Mouse (Mus musculus): ENCODE measurements around the gene Rhof. TPM values are rescaled to one million over a fixed set of nuclear protein-coding genes. Genes with fewer than 3 reads are reported as not detected.

Gene Rhof
- 2.1 and 2.4 TPM in 2 replicates for polyA plus RNA-seq (2015; fragmentation: Nextera tagmentation; extraction: Ambion mirVana)

DNA sequence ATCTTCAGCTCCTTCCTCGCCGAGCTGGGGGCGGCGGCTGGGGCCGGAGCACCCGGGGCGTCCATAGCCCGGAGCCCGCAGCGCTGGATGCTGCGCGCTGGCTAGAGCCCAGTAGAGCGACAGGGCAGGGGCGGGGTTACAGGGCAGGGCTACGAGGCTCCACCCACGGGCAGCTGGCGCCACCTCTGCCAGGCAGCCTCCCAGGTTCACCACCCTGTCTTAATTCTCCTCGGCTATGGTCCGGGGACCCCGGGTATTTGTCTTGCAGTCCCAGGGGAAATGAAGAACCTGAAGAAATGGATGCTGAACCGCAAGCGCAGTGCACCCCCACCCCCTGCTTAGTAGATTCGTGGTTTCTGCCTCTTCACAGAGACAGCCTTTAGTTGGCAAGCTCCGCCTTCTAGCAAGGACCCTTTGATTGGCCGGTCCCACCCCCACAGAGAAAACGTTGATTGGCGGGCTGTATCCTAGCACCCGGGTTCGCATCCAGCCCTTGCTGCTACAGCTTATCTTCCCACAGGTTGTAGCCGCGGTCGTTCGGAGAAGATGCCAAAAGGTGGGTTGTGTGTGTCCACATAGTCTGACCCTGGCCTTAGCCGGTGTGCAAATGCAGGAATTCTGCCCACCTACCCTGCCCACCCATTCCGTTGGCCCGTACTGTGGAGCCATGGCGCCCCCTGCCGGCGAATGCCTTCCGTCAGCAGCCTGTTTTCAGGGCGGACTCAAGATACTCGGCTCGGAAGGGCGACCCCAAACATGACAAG, at the start of gene Rhof:
Gene Rhof, minus strand, starts transcription at position 385 of the 764 bp plus-strand sequence.

DNA sequence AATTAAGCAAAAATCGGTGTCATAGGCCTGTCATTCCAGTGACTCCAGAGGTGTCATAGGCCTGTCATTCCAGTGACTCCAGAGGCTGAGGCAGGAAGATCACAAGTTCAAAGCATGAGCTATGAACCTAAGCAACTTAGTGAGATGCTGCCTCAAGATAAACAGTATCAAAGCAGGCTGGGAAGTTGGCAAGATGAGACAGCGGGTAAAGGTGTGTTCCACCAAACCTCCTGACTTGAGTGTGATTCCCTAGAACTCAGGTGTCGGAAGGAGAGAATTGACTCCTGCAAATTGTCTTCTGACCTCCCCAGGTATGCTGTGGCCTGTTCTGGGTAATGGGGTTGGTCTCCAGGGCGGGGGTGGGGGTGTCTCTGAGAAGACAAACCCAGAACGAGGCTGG, 36.8 kb upstream of the Rhof start, which contains the start of gene Psmd9:
Gene Psmd9, plus strand, starts transcription at position 130 of the 400 bp plus-strand sequence.

DNA sequence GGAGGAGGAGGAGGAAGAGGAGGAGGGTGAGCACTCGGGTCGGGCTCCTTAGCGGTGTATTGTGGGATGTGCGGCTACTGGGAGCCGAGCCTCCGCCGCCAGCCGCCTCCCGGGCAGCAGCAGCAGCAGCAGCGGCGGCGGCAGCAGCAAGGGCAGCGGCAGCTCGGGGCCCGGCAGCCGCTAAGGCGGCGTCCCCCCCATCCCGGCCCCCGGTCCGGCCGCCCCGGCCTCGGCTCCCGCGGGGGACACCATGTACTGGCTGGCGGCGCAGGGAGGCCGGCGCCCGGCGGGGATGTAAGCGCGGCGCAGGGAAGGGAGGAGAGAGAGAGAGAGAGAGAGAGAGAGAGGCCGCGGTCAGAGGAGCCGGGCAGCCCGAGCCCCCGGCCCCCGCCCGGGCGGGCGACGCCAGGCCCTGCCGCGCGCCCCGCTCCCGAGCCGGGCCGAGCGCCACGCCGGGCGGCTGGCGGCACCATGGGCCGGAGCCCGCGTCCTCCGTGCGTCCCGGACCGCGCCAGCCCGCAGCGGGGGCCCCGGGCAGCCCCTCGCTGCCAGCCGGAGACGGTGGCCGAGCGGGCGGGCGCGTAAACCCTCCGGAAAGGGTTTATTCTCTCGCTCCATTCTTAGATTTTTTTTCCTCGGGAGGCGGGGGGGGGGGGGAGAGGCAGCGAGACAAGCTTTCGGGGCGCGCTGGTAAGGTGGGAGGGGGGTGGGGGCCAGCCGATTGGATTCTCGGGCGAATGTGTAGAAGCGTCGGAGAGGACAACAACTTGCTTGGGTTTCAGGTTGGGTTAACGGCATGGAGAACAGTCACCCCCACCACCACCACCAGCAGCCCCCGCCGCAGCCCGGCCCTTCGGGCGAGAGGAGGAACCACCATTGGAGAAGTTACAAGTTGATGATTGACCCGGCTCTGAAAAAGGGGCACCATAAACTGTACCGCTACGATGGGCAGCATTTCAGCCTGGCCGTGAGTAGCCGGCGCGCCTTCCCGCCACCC, 10.0 kb upstream of the Rhof start, which contains the start of gene Setd1b:
Gene Setd1b, plus strand, starts transcription at position 33 of the 997 bp plus-strand sequence.

DNA sequence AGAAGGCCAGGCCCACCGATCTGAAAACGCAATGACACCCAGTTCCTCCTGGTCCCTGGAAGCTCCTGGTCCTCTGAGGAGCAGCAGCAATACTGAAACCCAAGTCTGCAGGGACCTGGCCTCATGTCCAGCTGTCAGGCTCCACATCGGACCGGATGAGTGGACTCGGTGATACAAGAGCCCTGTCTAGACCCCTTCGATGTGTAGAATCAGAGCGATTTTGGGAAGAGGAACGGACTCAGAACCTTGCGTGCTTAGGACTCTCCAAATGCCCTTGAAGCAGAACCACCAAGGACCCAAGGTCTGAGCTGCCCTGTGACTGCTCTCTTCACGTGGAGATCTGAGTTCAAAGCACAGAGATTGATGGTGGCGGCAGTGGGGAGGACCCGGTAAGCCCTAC, 64.4 kb downstream of the Rhof start, which contains the start of gene Tmem120b:
Gene Tmem120b, plus strand, starts transcription at position 301 of the 400 bp plus-strand sequence.

Other genes with a start within 250 kb of the Rhof start
- gene Kdm2b, start 142.9 kb downstream of the Rhof start, polyA plus RNA-seq (2015; fragmentation: Nextera tagmentation; extraction: Ambion mirVana), result 12.7 and 16.7 TPM in 2 replicates
- gene Orai1, start 117.6 kb downstream of the Rhof start, polyA plus RNA-seq (2015; fragmentation: Nextera tagmentation; extraction: Ambion mirVana), result 16.6 and 17.1 TPM in 2 replicates
- gene Morn3, start 85.7 kb downstream of the Rhof start, polyA plus RNA-seq (2015; fragmentation: Nextera tagmentation; extraction: Ambion mirVana), result not detected in 2 replicates
- 6.9 and 8.4 TPM in 2 replicates for gene Tmem120b, start 64.3 kb downstream of the Rhof start, polyA plus RNA-seq (2015; fragmentation: Nextera tagmentation; extraction: Ambion mirVana)
- gene Setd1b, start 9.5 kb upstream of the Rhof start, polyA plus RNA-seq (2015; fragmentation: Nextera tagmentation; extraction: Ambion mirVana), result 6.6 and 7.2 TPM in 2 replicates
- 69.5 and 81.6 TPM in 2 replicates for gene Psmd9, start 36.7 kb upstream of the Rhof start, polyA plus RNA-seq (2015; fragmentation: Nextera tagmentation; extraction: Ambion mirVana)
- gene Hpd, start 50.0 kb upstream of the Rhof start, polyA plus RNA-seq (2015; fragmentation: Nextera tagmentation; extraction: Ambion mirVana), result 17.8 and 28.5 TPM in 2 replicates
- 0.83 TPM in 1 of 2 replicates, not detected in the other for gene Wdr66, start 119.4 kb upstream of the Rhof start, polyA plus RNA-seq (2015; fragmentation: Nextera tagmentation; extraction: Ambion mirVana)
- gene Bcl7a, start 211.1 kb upstream of the Rhof start, polyA plus RNA-seq (2015; fragmentation: Nextera tagmentation; extraction: Ambion mirVana), result 7.2 and 10.5 TPM in 2 replicates

All from adrenal gland, postnatal 0 days (tissue).